Mouse (Mus musculus): ENCODE results near the gene Tceal7. TPM values are rescaled to one million over a fixed set of nuclear protein-coding genes. Genes with fewer than 3 reads are reported as not detected.
"Not testable (repeated sequence)": the region's sequence is repeated elsewhere in the genome, so short reads cannot be mapped to it uniquely, and the experiment has no call there.

Tceal7 gene
- polyA plus RNA-seq, 2 experiments: 88.7 to 121 TPM

- H3K9ac ChIP-seq (ENCODE audit: low read depth, low read length, severe bottlenecking): no peak overlapping the region
- H3K4me3 ChIP-seq (replicated peaks; ENCODE audit: low read length): no peak overlapping the region
- H3K27ac ChIP-seq (replicated peaks; ENCODE audit: low read depth, low read length): no peak overlapping the region
- H3K4me1 ChIP-seq (ENCODE audit: control insufficient read depth, insufficient read depth, low read length): no peaks in the 10 kb centered on the region
- no peak for TF ChIP-seq POLR2A (IDR thresholded peaks at IDR 0.05; ENCODE audit: borderline replicate concordance, extremely low read depth, insufficient read depth, insufficient read length)
- peaks cover 11% of the 10 kb centered on the region; the same call in 1 of the 2 replicates for H3K36me3 ChIP-seq (ENCODE audit: control insufficient read depth, insufficient read depth, low read length)
- DNase-seq (ENCODE audit: low spot score) (no peak), ATAC-seq (ENCODE audit: low FRiP score, low read depth) (no peak)
- WGBS: 62% methylated on average over 6 of the region's 6 CpGs
- no peaks in the 10 kb centered on the region for H3K27me3 ChIP-seq (ENCODE audit: control insufficient read depth, insufficient read depth, low read length)
- no peak overlapping the region for H3K4me2 ChIP-seq (replicated peaks; ENCODE audit: low read depth, low read length, severe bottlenecking)
- no peaks in the 10 kb centered on the region for H3K9me3 ChIP-seq (ENCODE audit: control insufficient read depth, low read length)
These were observed 34.2 kb downstream of the Tceal7 start for GRCm38 (mm10) chrX:136248811-136249210.

GRCm38 (mm10) chrX:136249671-136250070, 35.1 kb downstream of the Tceal7 start:
- DNase-seq (ENCODE audit: low spot score): no peak
- no peak overlapping the region for H3K4me2 ChIP-seq (replicated peaks; ENCODE audit: low read depth, low read length, severe bottlenecking)
- 76% methylated on average over 7 of the region's 7 CpGs for WGBS
- no peak for TF ChIP-seq POLR2A (IDR thresholded peaks at IDR 0.05; ENCODE audit: borderline replicate concordance, extremely low read depth, insufficient read depth, insufficient read length)
- H3K27me3 ChIP-seq (ENCODE audit: control insufficient read depth, insufficient read depth, low read length): no peaks in the 10 kb centered on the region
- no peak overlapping the region for H3K27ac ChIP-seq (replicated peaks; ENCODE audit: low read depth, low read length)
- H3K9me3 ChIP-seq (ENCODE audit: control insufficient read depth, low read length): no peaks in the 10 kb centered on the region
- H3K4me1 ChIP-seq (ENCODE audit: control insufficient read depth, insufficient read depth, low read length): no peaks in the 10 kb centered on the region
- H3K36me3 ChIP-seq (ENCODE audit: control insufficient read depth, insufficient read depth, low read length): peaks cover 11% of the 10 kb centered on the region; the same call in 1 of the 2 replicates
- no peak for ATAC-seq (ENCODE audit: low FRiP score, low read depth)
- H3K9ac ChIP-seq (ENCODE audit: low read depth, low read length, severe bottlenecking): no peak overlapping the region
- H3K4me3 ChIP-seq (replicated peaks; ENCODE audit: low read length): no peak overlapping the region

- H3K27me3 ChIP-seq (ENCODE audit: control insufficient read depth, insufficient read depth, low read length): no peaks in the 10 kb centered on the region
- no peaks in the 10 kb centered on the region for H3K4me1 ChIP-seq (ENCODE audit: control insufficient read depth, insufficient read depth, low read length)
- peaks cover 6% of the 10 kb centered on the region; the same call in 1 of the 2 replicates for H3K36me3 ChIP-seq (ENCODE audit: control insufficient read depth, insufficient read depth, low read length)
- WGBS: 58% methylated on average over 6 of the region's 6 CpGs
- no peak for ATAC-seq (ENCODE audit: low FRiP score, low read depth)
- H3K4me3 ChIP-seq (replicated peaks; ENCODE audit: low read length): no peak overlapping the region
- H3K9me3 ChIP-seq (ENCODE audit: control insufficient read depth, low read length): no peaks in the 10 kb centered on the region
- no peak for TF ChIP-seq POLR2A (IDR thresholded peaks at IDR 0.05; ENCODE audit: borderline replicate concordance, extremely low read depth, insufficient read depth, insufficient read length)
- DNase-seq (ENCODE audit: low spot score): no peak
- H3K27ac ChIP-seq (replicated peaks; ENCODE audit: low read depth, low read length): no peak overlapping the region
- H3K9ac ChIP-seq (ENCODE audit: low read depth, low read length, severe bottlenecking): no peak overlapping the region
- H3K4me2 ChIP-seq (replicated peaks; ENCODE audit: low read depth, low read length, severe bottlenecking): no peak overlapping the region
These were observed 37.6 kb downstream of the Tceal7 start for GRCm38 (mm10) chrX:136252023-136252729.

GRCm38 (mm10) chrX:136267720-136268119, 53.1 kb downstream of the Tceal7 start:
- no peaks in the 10 kb centered on the region for H3K9me3 ChIP-seq (ENCODE audit: control insufficient read depth, low read length)
- H3K4me1 ChIP-seq (ENCODE audit: control insufficient read depth, insufficient read depth, low read length): peaks cover 4% of the 10 kb centered on the region; the same call in 1 of the 2 replicates
- no peak overlapping the region for H3K4me3 ChIP-seq (replicated peaks; ENCODE audit: low read length)
- no peak overlapping the region for H3K4me2 ChIP-seq (replicated peaks; ENCODE audit: low read depth, low read length, severe bottlenecking)
- no peak for DNase-seq (ENCODE audit: low spot score)
- 67% methylated on average over 5 of the region's 5 CpGs for WGBS
- no peaks in the 10 kb centered on the region; the same call in 1 of the 2 replicates for H3K36me3 ChIP-seq (ENCODE audit: control insufficient read depth, insufficient read depth, low read length)
- no peak for ATAC-seq (ENCODE audit: low FRiP score, low read depth)
- no peaks in the 10 kb centered on the region for H3K27me3 ChIP-seq (ENCODE audit: control insufficient read depth, insufficient read depth, low read length)
- no peak overlapping the region for H3K27ac ChIP-seq (replicated peaks; ENCODE audit: low read depth, low read length)
- no peak overlapping the region for H3K9ac ChIP-seq (ENCODE audit: low read depth, low read length, severe bottlenecking)
- no peak for TF ChIP-seq POLR2A (IDR thresholded peaks at IDR 0.05; ENCODE audit: borderline replicate concordance, extremely low read depth, insufficient read depth, insufficient read length)

GRCm38 (mm10) chrX:136268173-136268572, 53.6 kb downstream of the Tceal7 start:
- H3K36me3 ChIP-seq (ENCODE audit: control insufficient read depth, insufficient read depth, low read length): no peaks in the 10 kb centered on the region; the same call in 1 of the 2 replicates
- no peak for TF ChIP-seq POLR2A (IDR thresholded peaks at IDR 0.05; ENCODE audit: borderline replicate concordance, extremely low read depth, insufficient read depth, insufficient read length)
- ATAC-seq (ENCODE audit: low FRiP score, low read depth) (no peak), DNase-seq (ENCODE audit: low spot score) (no peak)
- H3K4me1 ChIP-seq (ENCODE audit: control insufficient read depth, insufficient read depth, low read length): peaks cover 4% of the 10 kb centered on the region; the same call in 1 of the 2 replicates
- H3K27ac ChIP-seq (replicated peaks; ENCODE audit: low read depth, low read length): no peak overlapping the region
- no peak overlapping the region for H3K4me3 ChIP-seq (replicated peaks; ENCODE audit: low read length)
- no peak overlapping the region for H3K9ac ChIP-seq (ENCODE audit: low read depth, low read length, severe bottlenecking)
- H3K27me3 ChIP-seq (ENCODE audit: control insufficient read depth, insufficient read depth, low read length): no peaks in the 10 kb centered on the region
- no peaks in the 10 kb centered on the region for H3K9me3 ChIP-seq (ENCODE audit: control insufficient read depth, low read length)
- no peak overlapping the region for H3K4me2 ChIP-seq (replicated peaks; ENCODE audit: low read depth, low read length, severe bottlenecking)
- 49% methylated on average over 4 of the region's 4 CpGs for WGBS

- H3K9ac ChIP-seq (ENCODE audit: low read depth, low read length, severe bottlenecking): peak within 1 kb of the TSS; percentile 55
These were observed 55.3 kb downstream of the Tceal7 start, which contains the start of gene Bex3 for GRCm38 (mm10) chrX:136269743-136270392. Bex3 (plus strand) TSS chrX:136270253.

GRCm38 (mm10) chrX:136270393-136271111, 56.0 kb downstream of the Tceal7 start:
- Histone ChIP-seq H3K4me2 (replicated peaks; ENCODE audit: low read depth, low read length, severe bottlenecking) (peak overlapping the region; percentile 31), H3K9ac (ENCODE audit: low read depth, low read length, severe bottlenecking) (peak overlapping the region; percentile 55), H3K27ac (replicated peaks; ENCODE audit: low read depth, low read length) (0 out of 2 replicates have a peak overlapping the region, but pooled peaks have one; percentile 58), H3K4me3 (replicated peaks; ENCODE audit: low read length) (peak overlapping the region; percentile 41)
- not testable (repeated sequence) for H3K4me1 ChIP-seq (ENCODE audit: control insufficient read depth, insufficient read depth, low read length); H3K36me3 ChIP-seq (ENCODE audit: control insufficient read depth, insufficient read depth, low read length); H3K27me3 ChIP-seq (ENCODE audit: control insufficient read depth, insufficient read depth, low read length); ATAC-seq (ENCODE audit: low FRiP score, low read depth); H3K9me3 ChIP-seq (ENCODE audit: control insufficient read depth, low read length)
- DNase-seq (ENCODE audit: low spot score): peak; percentile 19
- WGBS: 23% methylated on average over 6 of the region's 60 CpGs

More at GRCm38 (mm10) chrX:136269743-136270392, 55.3 kb downstream of the Tceal7 start, which contains the start of gene Bex3:
- not testable (repeated sequence) for H3K9me3 ChIP-seq (ENCODE audit: control insufficient read depth, low read length); H3K36me3 ChIP-seq (ENCODE audit: control insufficient read depth, insufficient read depth, low read length); H3K4me1 ChIP-seq (ENCODE audit: control insufficient read depth, insufficient read depth, low read length); H3K27me3 ChIP-seq (ENCODE audit: control insufficient read depth, insufficient read depth, low read length); DNase-seq (ENCODE audit: low spot score)
- WGBS: 74% methylated on average over 4 of the region's 30 CpGs
- ATAC-seq (ENCODE audit: low FRiP score, low read depth): peak; percentile 96
- peak within 1 kb of the TSS; percentile 31 for H3K4me2 ChIP-seq (replicated peaks; ENCODE audit: low read depth, low read length, severe bottlenecking)
- H3K27ac ChIP-seq (replicated peaks; ENCODE audit: low read depth, low read length): 0 out of 2 replicates have a peak within 1 kb of the TSS, but pooled peaks have one; percentile 58
- H3K4me3 ChIP-seq (replicated peaks; ENCODE audit: low read length): peak within 1 kb of the TSS; percentile 41
